Mouse (Mus musculus) adipocyte (in vitro differentiated cells): ENCODE measurements around the gene Olfr65.

Experiments used
- DNase-seq: peaks from one replicate; pipeline ENCODE4 v3.0.0-alpha.2; 2016; ENCODE audit warnings: low spot score

The Olfr65 gene

DNA sequence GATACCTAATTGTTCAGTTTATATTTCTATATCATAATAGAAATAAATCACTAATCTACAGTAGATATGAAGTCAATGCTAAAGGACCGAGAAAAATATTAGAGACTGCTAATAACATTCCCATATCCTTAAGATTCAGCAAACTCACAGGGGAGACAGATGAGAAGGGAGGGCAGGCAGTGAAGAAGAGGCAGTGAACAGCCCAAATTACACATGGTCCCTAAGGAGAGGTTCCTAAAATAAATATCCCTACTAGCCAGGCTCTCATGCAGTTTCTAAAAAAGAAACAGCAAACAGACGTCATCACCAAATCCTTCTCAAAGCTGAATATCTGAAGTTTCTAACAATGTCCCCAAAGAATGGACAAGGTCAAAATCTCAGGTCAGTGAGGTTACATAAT is at the start of gene Olfr65:
TSS of gene Olfr65 (plus strand) at position 301 of the 400 bp plus-strand sequence.
- DNase-seq: no peak

DNA sequence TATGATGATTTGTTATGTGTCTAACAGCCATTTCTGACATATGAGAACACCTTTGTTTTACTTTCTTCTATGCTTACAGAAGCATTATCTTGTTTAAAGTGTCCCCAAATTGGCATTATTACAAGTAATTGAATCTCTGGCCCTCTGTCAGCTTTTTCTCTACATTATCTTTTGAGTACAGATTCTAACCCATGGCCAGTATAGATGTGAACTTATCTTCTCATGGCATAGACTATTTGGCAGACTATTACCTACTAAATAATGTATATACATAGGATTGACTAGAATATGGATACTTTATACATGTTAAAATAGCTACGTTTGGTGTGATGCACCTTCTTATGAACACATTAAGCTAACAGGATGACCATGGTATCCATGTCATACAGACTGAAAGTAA is 48.6 kb upstream of the Olfr65 start:
- DNase-seq: no peak

DNA sequence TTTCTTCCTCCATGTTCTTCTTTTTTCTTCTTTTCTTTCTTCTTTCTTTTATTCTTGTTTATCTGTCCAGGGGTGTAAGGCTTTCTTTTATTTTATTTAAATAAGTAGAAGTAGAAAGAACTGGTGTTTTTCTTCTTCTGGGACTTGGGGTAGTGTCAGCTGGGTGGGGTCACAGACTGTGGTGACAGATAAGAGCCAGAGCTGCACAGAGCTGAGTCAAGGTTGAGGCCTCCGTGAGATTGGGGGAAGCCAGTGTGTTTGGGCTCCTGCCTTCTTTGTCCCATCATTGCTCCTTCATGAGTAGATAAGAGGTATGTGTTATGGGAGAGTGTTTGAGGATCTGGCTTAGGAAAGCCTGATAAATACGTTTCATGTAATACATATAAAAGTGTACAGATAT is 44.2 kb upstream of the Olfr65 start:
- DNase-seq: no peak

DNA sequence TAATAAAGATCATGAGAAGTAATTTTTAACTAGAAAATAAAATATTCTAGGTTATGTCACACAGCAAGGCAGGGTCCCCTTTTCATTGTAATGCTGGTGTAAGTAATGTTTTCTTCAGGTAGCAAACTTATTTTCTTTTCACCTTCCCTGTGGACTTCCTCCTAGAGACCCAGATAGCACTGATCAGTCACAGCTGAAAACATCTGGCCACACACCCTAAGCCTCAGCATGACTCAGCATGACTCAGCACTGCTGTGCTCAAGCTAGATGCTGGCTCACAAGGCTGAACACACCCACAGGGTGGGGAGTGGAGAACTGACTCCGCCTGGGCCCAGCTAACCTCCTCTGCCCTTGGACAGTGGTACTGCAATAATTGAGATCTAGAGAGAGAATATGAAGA is 42.4 kb upstream of the Olfr65 start:
- peak; percentile 24 for DNase-seq

DNA sequence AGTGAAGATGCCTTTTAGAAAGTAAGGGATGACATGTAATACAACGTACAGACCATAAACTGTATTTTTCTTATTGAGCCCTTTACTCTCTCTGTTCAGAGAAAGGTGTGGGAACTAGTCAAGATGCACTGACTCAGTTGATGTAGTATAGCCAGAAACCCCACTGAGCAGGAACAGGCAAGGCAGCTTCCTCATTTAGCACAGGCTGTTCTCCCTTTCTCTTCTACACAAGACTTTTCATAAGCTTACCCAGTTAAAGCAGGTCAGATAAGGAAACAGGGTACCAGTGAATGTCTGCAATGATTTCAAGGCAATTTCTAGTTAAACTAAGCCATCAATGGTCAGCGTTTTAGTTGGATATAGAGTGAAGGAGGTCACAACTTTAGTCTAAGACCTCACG is 41.8 kb upstream of the Olfr65 start:
- no peak for DNase-seq

DNA sequence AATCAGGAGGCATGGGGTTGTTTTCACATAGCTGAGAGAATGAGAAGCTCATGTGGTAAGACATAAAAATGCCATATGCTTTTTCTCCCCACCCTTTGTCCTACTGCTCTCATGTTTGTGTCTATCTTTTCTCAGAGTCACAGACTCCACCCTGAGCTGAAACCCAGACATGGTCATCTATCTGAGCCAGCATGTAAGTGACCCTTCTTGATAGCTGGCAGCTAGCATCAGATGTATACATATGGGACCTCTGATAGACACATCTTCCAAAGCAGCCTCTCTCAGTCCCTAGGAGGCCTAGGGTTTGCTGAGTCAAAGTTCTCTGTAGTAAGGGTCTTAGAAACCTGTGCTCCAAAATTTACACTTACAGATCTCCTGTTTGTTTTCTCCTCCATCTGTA is 37.6 kb upstream of the Olfr65 start:
- DNase-seq: no peak

DNA sequence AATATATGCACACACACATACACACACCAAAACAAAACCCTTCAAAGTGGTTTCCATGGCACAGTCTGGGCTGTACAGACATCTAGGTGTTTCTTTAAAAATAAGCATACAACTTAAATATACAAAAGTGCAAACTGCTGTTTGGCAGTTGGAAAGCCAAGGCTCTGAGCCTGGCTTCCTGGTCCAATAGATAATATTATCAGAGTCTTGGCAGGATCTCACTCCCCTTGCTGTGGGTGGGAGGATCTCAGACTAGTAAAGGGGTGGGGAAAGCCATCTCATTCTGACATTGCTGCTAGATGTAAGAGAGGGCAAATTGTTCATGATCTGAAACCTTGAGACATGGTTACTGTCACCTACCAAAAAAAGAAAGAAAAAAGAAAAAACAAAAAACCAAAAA is 32.6 kb upstream of the Olfr65 start:
- no peak for DNase-seq

DNA sequence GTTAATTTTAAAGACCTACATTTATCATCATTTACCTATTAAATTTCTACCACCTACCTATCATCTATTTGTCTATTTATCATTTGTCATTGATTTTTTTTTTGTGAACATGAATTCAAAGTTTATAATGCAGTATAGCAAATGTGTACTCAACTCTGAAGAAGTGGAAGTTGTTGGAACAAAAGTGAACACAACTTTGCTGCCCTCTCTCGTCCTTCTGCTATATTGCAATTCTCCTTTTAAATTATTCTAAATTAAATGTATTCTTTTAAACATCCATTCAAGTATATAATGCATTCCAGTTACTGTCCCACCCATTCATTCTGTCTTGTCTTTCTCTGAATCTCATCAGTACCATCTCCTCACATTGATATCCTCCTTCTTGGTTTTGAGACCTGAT is 30.2 kb upstream of the Olfr65 start:
- peak; percentile 3 for DNase-seq

DNA sequence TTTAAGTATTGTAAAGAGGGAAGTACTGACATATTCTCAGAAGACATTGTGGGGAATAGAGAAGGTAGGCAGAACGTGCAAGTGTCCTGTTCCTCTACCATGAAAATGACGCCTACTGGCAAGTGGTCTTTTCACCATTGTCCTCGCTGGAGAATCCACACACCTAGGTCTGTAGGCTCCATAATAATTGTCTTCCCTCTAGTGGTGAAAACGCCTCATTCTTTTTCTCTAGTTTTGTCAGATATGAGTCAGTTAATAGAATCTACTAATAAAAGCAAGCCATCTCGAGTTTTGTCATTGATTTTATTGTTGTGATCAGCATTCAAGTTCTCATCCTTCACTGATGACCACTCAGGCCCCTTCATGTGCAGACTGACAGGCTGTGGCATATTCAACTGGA is 28.8 kb upstream of the Olfr65 start:
- DNase-seq: no peak

DNA sequence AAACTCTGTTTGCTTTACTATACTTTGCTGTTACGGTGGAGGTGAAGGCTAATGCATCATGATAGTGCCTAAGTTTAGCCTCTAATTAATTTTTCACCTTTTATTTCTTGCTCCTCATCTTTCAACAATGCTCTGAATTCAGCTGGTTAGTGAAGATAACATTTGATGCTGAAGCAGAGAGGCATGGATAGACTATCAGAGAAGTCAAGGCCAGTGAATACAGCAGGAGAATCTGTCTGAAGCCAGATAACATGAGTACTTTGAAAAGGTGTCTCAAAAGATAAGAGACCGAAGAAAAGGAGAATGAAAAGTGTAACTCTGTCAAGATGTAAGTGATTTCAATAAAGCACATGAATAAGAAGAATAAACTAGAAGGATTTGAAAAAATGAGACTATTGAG is 26.2 kb upstream of the Olfr65 start:
- DNase-seq: no peak

DNA sequence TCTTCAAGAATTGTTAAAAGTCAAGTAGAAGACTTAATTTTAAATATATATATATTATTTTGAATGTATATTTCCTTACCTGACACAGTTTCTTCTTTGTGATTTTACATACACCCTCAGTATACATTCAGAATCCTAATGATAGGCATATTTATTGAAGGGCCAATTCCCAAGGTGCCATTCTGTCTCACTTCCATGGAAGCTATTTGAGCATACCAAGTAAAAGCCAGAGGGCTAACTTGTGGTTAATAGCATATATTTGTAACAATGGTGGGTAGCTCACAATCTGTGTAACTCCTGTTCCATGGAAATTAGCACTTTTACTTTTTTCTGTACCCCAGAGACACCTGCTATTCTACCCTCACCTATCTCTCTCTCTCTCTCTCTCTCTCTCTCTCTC is 17.1 kb upstream of the Olfr65 start, which contains the start of gene Olfr66:
TSS of gene Olfr66 (minus strand) at position 101 of the 400 bp plus-strand sequence.
- DNase-seq: no peak

DNA sequence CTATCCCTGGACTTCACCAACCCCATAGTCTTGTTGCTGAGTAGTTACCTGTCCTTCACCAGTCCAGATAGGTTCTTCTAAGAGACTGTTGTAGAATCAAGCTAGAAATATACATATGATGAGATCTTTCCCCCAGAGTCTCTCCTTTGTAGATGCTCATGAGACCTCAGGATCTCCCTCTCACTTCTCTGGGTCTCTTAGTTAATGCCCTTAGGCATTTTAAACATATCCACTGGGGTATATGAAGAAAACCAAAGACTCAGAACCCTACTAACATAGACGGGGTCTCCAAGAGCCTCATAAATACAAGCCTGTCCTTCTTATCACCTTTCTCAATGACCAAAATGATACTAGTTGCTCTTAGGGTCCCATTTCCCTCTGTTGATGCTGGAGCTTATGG is 8.9 kb upstream of the Olfr65 start, which contains the start of gene Olfr64:
TSS of gene Olfr64 (minus strand) at position 101 of the 400 bp plus-strand sequence.
- no peak for DNase-seq

DNA sequence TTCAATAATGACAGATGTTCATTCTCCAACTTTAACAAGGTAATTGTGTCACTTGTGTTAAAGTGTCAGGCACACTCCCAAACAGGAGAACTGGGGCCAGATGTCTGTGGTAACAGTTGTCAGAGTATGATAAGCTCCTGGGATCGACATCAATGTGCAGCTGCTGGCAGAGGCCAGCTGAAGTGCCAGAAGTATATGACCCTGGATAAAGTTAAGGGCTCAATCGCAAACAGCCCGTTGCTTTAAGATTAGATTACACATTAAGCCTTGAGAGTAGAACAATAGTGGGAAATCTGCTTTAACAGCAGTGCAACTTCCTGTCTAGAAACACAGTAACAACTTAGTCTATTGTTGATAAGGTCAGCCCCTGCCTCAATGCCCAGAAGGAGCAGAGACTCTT is 6.8 kb downstream of the Olfr65 start:
- no peak for DNase-seq

DNA sequence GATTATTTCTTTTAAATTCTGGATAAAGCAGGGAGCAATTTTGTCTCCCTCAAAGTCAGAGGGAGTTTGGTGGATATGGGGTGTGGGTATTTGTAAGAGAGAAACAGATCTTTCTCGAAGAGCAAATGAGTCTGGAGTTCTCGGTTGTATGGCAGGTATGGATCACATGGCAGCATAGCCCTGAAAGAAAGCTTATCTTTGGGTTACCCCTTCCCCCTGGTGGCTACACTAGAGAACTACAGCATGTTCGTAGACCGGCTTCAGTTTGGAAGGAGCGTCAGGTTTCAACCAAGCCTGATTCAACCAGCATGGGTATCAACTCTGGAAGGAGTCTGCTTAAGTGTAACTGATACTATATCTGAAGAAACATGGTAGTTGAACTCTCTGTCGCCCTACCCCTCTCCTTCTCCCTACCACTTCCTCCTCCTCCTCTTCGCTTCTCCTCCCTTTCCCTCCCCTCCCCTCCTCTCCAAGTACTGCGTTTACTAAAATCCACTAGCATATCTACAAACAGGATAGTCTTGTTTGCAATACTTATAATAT is 9.8 kb downstream of the Olfr65 start:
- DNase-seq: no peak

DNA sequence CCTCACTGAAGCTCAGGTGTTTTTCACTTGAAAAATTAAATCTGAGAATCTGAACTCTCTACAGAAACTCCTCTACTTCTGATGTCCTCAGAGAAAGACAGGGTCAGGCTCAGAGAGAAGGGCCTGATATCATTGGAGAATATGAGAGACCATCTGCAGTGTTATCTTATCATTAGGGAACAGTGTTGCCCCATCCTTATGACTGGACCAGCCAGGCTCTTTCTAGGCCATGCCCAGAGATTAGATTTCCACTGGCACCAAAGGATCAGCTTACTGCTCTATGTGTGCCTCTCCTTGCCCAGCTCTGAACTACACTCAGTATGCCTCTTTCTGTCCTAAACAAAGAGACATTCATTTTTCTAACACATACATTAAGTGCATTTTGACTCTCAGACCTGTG is 12.1 kb downstream of the Olfr65 start:
- DNase-seq: no peak

DNA sequence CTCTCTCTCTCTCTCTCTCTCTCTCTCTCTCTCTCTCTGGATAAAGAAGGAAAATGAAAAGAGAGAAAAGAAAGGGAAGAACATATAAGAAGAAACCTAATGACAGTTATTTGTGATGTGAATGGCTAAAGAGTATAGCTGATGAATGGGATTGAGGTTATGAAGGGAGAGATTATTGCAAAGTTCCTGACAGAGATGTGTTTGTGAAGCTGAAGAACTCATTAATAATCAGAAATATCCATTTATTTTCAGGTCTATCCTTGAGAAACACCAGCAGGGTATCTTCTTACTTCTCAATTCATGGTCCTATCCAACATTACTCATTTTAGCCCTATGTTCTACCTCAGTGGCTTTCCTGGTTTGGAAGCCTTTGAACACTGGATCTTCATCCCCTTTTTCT is 25.2 kb downstream of the Olfr65 start, which contains the start of gene Olfr631:
TSS of gene Olfr631 (plus strand) at position 301 of the 400 bp plus-strand sequence.
- DNase-seq: no peak

DNA sequence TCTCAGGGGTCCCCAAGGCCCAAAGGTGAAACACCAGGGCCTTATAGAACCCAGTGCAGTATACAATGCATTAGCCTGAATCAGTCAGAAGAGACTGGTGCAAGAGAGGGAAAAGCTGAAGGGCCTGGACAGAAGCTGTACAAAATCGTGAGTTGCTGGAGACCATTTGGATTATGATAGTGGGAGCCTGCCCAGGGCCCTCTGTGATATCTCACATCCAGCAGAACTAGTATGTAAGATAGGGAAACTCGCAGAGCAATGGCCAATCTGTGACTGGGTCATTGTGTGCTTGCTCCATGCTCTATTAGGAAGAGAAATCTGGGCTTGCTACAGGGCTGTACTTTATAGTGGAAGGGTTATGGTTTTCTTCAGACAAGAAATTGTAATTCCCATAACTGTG is 31.0 kb downstream of the Olfr65 start, which contains the start of gene Olfr632:
TSS of gene Olfr632 (plus strand) at position 84 of the 400 bp plus-strand sequence.
- DNase-seq: no peak

DNA sequence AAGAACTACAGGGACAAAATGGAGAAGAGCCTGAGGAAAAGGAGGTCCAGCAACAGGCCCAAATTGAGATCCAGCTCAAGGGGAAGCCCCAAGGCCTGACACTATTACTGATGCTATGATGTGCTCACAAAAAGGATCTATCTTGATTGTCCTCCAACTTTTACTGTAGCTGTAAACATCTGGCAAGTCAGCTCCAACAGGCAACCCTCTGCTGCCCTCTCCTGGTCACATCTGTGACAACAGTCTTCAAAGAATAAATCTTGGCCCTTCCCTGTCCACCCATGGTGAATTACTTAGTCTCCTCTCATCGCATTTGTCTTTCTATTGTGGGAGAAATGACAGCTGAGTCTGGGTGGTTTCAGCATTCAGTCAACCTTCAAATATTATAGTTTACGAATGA is 39.4 kb downstream of the Olfr65 start:
- peak; percentile 70 for DNase-seq

DNA sequence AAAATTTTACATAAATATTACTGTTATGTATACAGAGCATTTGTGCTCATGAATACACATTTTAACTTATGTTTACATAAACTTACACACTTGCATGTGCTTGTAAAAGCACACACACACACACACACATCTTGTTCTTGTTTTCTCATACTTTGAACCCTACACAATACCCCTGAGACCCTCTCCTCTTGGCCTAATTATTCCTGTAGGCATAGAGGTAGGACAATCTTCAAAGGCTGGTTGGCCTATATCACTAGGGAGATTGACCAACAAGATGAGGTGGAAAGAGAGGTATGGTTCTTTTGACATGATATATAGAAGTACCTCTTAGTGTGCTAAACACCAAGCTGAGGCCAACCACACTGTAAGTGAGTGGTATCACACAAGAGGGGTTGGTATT is 40.9 kb downstream of the Olfr65 start, which contains the start of gene Olfr633:
TSS of gene Olfr633 (plus strand) at position 301 of the 400 bp plus-strand sequence.
- no peak for DNase-seq
